Mouse (Mus musculus) urinary bladder, postnatal 0 days (tissue): ENCODE results near the gene Fam120a. TPM values are rescaled to one million over a fixed set of nuclear protein-coding genes. Genes with fewer than 3 reads are reported as not detected.

Source experiments
- polyA plus RNA-seq: library from polyadenylated mRNA; unstranded; fragments of >200 nt; fragmentation: Nextera tagmentation; extraction: Ambion mirVana; gene quantifications from 2 replicates; pipeline ENCODE4 v1.2.1, GENCODE M21; 2015

Fam120a gene
- polyA plus RNA-seq: 17.7 and 18.8 TPM in 2 replicates

DNA sequence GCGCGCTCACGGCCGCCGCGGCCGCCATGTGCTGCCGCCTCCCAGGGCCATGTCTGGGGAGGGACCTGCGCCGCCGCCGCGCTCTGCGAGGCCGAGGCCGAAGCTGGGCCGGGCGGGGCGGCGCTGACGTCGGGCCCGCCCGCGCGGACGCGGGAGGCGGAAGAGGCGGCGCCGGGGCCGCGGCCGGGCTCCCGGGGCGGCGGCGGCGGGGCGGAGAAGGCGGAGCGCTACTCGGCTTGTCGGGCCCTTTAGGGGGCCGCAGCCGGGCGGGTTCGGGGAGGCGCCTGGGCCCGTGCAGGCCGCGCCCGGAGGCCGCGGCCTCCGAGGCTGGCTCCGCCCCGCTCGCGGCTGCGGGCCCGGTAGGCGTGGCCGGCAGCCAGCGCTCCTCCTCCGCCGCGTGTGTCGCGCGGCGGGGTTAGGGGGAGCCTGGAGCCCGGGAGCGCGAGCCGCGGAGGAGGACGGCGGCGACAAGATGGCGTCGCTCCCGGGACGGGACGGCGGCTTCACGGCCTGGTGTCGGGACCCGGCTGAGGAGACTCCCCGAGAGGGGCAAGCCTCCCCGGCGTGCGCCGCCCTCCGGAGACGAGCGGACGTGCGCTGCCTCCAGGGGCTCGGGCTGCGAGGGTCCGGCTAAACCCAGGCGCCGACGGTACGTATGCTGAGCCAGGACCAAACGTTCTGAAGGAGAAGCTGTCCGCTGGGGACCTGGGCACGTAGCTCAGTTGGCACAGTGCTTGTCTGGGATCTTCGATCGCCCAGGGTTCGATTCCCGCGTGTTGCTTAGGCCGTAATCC lies at the start of gene Fam120a:
Gene Fam120a (minus strand): TSS at position 62 of the 794 bp plus-strand sequence.

GRCm38 (mm10) chr13:48870771-48871731 lies 96.8 kb downstream of the Fam120a start, which contains the start of gene Phf2:
Gene Phf2 (minus strand): TSS chr13:48871119.

Other genes with a start within 250 kb of the Fam120a start
- gene Phf2, start 96.9 kb downstream of the Fam120a start, polyA plus RNA-seq: 3.5 and 3.8 TPM in 2 replicates
- gene Wnk2, start 180.0 kb upstream of the Fam120a start, polyA plus RNA-seq: 3.7 and 3.9 TPM in 2 replicates
- 65.9 and 82.7 TPM in 2 replicates for gene Ninj1, start 219.5 kb upstream of the Fam120a start, polyA plus RNA-seq
- 112 and 115 TPM in 2 replicates for gene Card19, start 248.0 kb upstream of the Fam120a start, polyA plus RNA-seq